Mouse (Mus musculus): Measurements from ENCODE around the gene Dpp7. TPM values are rescaled to one million over a fixed set of nuclear protein-coding genes. Genes with fewer than 3 reads are reported as not detected.

Gene Dpp7
- polyA plus RNA-seq, 1 experiment from 2014 or later = 21.5 TPM

DNA sequence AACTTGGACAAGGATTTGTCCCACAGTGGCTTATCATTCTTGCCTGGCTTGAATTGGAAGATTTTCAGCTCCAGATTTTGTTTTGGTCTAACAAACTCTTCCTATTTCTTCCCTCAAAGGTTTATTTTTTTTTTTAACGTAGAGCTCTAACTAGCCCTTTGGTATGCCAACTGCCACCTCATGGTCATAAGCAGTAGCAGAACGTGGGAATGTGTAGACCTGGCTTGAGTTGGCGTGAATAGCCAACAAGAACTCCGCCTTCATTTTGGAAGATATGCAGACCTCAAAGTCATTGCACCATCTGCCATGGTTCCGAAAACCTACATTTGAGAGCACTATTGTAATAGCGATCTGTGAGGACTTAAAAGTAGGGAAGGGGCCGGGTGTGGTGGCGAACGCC, 24.7 kb downstream of the Dpp7 start:
- Histone ChIP-seq H3K9me3 (no peaks in the 10 kb centered on the region), H3K36me3 (peaks cover 22% of the 10 kb centered on the region), H3K27ac (no peak overlapping the region), H3K27me3 (replicated peaks) (no peaks in the 10 kb centered on the region), H3K4me1 (peaks cover 12% of the 10 kb centered on the region; the same call in 1 of the 2 replicates), H3K9ac (no peak overlapping the region), H3K4me2 (peak overlapping the region; percentile 61), H3K4me3 (replicated peaks) (peak overlapping the region; percentile 73)
- ATAC-seq (ENCODE audit: insufficient read depth, low FRiP score, low read depth) = no peak
- WGBS = 55% methylated on average over 9 of the region's 9 CpGs

DNA sequence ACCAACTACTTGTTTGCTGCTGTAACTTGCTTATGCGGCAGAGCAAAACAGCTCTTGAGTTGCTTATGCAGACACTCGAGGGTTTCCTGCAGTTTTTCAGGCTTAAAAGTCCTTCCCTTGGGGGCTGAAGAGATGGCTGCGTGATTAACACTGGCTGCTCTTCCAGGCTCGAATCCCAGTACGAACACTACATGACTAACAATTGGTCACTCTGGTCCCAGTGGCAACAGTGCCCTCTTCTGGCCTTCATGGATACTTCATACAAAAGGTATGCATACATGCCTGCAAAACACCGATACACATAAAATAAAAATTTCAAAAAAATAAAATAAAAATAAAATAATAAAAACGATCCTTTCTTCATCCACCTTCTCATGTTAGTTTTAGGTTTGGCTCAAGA, 27.7 kb downstream of the Dpp7 start:
- no peak overlapping the region for H3K9ac ChIP-seq
- no peaks in the 10 kb centered on the region for H3K9me3 ChIP-seq
- ATAC-seq (ENCODE audit: insufficient read depth, low FRiP score, low read depth) = no peak
- no peak overlapping the region for H3K27ac ChIP-seq
- no peaks in the 10 kb centered on the region for H3K36me3 ChIP-seq
- 40% methylated on average over 7 of the region's 7 CpGs for WGBS
- no peak overlapping the region for H3K4me3 ChIP-seq (replicated peaks)
- H3K4me2 ChIP-seq = no peak overlapping the region
- H3K27me3 ChIP-seq (replicated peaks) = no peaks in the 10 kb centered on the region
- peaks cover 4% of the 10 kb centered on the region; the same call in 1 of the 2 replicates for H3K4me1 ChIP-seq

DNA sequence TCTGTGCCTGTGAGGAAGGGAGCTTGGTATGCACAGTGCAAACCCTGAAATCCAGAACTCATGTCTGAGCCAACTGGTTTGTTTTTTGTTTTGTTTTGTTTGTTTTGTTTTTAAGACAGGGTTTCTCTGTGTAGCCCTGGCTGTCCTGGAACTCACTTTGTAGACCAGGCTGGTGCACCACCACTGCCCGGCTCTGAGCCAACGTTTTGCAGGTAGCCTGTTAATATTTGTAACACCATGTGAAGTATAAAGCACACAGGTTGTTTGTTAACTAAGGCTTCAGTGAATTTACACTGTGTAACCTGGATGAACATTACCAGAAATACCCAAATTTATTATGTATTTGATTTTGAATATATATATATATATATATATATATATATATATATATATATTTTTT, 30.1 kb downstream of the Dpp7 start:
- no peaks in the 10 kb centered on the region for H3K9me3 ChIP-seq
- H3K27ac ChIP-seq = no peak overlapping the region
- no peak for ATAC-seq (ENCODE audit: insufficient read depth, low FRiP score, low read depth)
- H3K4me3 ChIP-seq (replicated peaks) = no peak overlapping the region
- no peak overlapping the region for H3K9ac ChIP-seq
- H3K4me1 ChIP-seq = no peaks in the 10 kb centered on the region
- no peaks in the 10 kb centered on the region for H3K36me3 ChIP-seq
- no peaks in the 10 kb centered on the region for H3K27me3 ChIP-seq (replicated peaks)
- no peak overlapping the region for H3K4me2 ChIP-seq
- 69% methylated on average over 2 of the region's 2 CpGs for WGBS

DNA sequence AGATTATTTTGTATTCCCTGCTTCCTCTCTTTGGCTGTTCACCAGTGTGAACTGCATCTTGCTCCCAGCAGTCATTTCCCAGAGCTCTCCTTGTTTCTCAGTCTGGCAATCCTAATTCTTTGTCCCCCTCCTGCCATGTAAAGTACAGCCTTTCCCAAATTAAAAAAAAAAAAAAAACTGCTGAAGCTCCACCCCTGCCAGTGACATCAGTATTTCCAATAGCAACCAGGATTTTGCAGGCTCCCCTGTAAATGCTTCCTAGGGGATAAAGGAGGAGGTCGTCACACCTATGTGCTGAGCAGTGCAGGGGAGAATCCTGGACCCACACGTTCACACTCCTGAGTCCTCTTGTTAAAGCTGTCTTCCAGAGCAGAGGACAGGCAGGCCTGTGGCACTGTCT, 36.1 kb downstream of the Dpp7 start:
- peaks cover 40% of the 10 kb centered on the region for H3K27me3 ChIP-seq (replicated peaks)
- H3K9me3 ChIP-seq = no peaks in the 10 kb centered on the region
- no peak overlapping the region for H3K27ac ChIP-seq
- H3K4me2 ChIP-seq = no peak overlapping the region
- no peak for ATAC-seq (ENCODE audit: insufficient read depth, low FRiP score, low read depth)
- no peak overlapping the region for H3K9ac ChIP-seq
- peaks cover 3% of the 10 kb centered on the region; the same call in 1 of the 2 replicates for H3K4me1 ChIP-seq
- no peak overlapping the region for H3K4me3 ChIP-seq (replicated peaks)
- WGBS = 31% methylated on average over 2 of the region's 2 CpGs
- no peaks in the 10 kb centered on the region for H3K36me3 ChIP-seq

DNA sequence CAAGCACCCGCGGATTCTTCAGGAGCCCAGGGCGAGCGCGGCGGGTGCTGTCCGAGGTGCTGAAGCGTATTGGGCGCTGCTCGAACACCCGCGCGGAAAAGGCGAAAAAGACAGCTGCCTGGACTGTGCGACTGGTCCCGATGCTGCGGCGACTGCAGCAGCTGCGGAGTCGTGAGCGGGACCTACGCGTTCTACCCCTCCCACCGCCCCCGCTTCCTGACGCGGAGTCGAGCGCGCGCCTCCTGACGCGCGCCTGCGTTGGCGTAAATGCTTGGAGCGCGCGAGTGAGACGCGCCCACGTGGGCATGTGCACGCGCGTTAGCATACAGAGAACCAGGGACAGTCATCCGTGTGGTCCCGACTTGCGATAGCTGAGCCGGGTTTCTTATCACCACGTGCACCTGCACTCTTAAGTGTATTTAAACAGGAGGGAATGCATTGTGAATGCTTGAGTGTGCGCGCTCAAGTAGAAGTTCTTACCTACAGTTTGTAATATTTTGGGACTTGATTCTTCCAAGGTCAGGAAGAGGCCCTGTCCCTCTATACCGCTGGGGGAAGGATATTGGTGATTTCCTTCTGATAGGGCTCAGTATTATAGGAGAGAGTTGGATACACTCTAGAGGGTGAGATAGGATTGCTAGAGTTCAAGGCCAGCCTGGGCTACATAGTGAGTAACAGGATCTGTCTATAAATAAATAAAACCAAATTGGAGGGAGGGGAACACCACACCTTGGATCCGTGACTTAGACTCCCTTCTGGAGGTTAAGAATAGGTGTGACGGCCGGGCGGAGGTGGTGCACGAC, 37.0 kb downstream of the Dpp7 start, which contains the start of gene Grin1:
Gene Grin1, minus strand, starts transcription at position 217 of the 803 bp plus-strand sequence.
- no peak within 1 kb of the TSS for H3K9ac ChIP-seq
- no peaks in the 10 kb centered on the region for H3K36me3 ChIP-seq
- peaks cover 40% of the 10 kb centered on the region for H3K27me3 ChIP-seq (replicated peaks)
- ATAC-seq (ENCODE audit: insufficient read depth, low FRiP score, low read depth) = peak; percentile 60
- 9% methylated on average over 58 of the region's 58 CpGs for WGBS
- H3K4me3 ChIP-seq (replicated peaks) = peak within 1 kb of the TSS; percentile 27
- H3K4me2 ChIP-seq = peak within 1 kb of the TSS; percentile 66
- no peak within 1 kb of the TSS for H3K27ac ChIP-seq
- no peaks in the 10 kb centered on the region for H3K9me3 ChIP-seq
- peaks cover 3% of the 10 kb centered on the region; the same call in 1 of the 2 replicates for H3K4me1 ChIP-seq

DNA sequence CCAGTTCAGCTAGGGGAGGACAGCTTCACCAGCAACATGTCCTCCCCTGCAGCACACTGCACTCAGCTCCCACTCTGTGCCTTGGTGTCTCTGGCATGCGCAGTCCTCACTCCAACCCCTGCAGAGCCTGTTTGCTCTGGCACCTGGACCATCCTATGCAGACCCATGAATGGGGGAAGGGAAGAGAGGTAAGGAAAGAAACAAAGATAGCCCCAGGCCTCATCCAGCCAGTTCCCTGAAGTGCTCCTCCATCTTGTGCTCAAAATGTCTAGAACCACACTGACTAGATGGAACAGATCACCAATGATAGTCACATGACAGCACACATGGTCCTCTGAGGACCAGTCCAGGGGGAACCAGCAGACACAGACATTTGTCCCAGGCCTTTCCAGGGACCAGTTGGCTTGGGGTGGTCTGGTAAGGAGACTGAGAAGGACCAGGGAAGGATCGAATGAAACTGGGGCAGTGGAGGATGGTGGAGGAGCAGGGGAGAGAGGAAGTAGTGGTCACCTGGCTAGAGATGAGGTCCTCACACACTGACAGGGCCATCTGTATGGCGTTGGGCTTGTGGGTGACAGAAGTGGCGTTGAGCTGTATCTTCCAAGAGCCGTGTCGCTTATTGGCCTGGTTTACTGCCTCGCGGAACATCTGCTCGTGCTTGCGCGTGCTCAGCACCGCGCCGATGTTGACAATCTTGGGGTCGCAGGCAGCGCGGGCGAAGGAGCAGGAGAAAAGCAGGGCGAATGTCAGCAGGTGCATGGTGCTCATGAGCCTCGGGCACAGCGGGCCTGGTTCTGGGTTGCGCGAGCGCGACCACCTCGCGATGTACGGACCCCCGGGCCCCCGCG, 37.8 kb downstream of the Dpp7 start:
- Histone ChIP-seq H3K36me3 (no peaks in the 10 kb centered on the region), H3K27me3 (replicated peaks) (peaks cover 43% of the 10 kb centered on the region), H3K27ac (no peak overlapping the region), H3K4me1 (peaks cover 3% of the 10 kb centered on the region; the same call in 1 of the 2 replicates), H3K9me3 (no peaks in the 10 kb centered on the region), H3K4me2 (peak overlapping the region; percentile 66), H3K9ac (no peak overlapping the region), H3K4me3 (replicated peaks) (peak overlapping the region; percentile 27)
- WGBS = 5% methylated on average over 31 of the region's 31 CpGs
- peak; percentile 18; the same call in 1 of the 2 replicates for ATAC-seq (ENCODE audit: insufficient read depth, low FRiP score, low read depth)

DNA sequence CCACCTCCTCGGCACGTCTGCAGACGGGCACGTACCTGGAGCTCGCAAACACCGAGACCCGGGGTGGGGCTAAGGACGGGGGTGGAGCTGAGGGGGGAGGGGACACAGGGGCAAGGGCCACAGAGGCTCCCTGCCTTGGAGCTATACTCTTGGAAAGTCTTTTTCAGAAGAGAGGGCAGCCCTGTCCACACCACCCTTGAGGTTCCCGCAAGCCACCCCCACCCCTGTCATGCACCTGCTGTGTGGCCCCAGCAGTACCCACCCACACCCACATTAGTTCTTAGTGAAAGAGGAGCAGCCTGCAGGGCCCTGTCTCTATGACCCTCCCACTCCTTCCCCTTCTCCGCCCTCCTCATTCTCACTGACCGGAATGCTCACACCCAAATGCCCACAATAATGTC, 44.7 kb downstream of the Dpp7 start:
- H3K9me3 ChIP-seq = no peaks in the 10 kb centered on the region
- H3K4me1 ChIP-seq = no peaks in the 10 kb centered on the region
- no peak overlapping the region for H3K27ac ChIP-seq
- 0 out of 2 replicates have a peak overlapping the region, but pooled peaks have one; percentile 11 for H3K4me3 ChIP-seq (replicated peaks)
- no peaks in the 10 kb centered on the region for H3K36me3 ChIP-seq
- peaks cover 65% of the 10 kb centered on the region for H3K27me3 ChIP-seq (replicated peaks)
- WGBS = 7% methylated on average over 11 of the region's 11 CpGs
- H3K9ac ChIP-seq = no peak overlapping the region
- ATAC-seq (ENCODE audit: insufficient read depth, low FRiP score, low read depth) = 0 out of 2 replicates have a peak, but pooled peaks have one; percentile 22
- H3K4me2 ChIP-seq = peak overlapping the region; percentile 39; the same call in 1 of the 2 replicates

DNA sequence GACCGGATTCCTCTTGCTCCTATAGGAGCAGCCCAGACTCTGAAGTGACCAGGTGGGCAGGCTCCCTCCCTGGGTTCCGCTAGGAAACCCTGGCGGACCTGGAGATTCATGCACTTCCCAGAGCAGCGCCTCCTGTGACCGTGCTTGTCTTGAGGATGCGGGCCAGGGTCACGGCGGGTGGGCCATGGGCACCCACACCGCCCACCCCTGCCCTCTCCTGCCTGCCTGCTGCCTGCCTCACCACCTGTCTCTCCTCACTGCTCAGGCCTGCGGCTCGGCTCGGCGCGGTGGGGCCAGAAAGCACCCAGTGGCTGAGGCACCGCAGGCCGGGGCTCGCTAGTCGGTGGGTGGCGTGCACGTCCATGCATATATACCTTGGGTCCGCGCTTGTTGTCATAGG, 45.2 kb downstream of the Dpp7 start:
- WGBS = 1% methylated on average over 22 of the region's 22 CpGs
- no peak for ATAC-seq (ENCODE audit: insufficient read depth, low FRiP score, low read depth)
- peaks cover 65% of the 10 kb centered on the region for H3K27me3 ChIP-seq (replicated peaks)
- no peaks in the 10 kb centered on the region for H3K36me3 ChIP-seq
- H3K4me2 ChIP-seq = peak overlapping the region; percentile 39
- no peak overlapping the region for H3K27ac ChIP-seq
- H3K9ac ChIP-seq = no peak overlapping the region
- H3K4me3 ChIP-seq (replicated peaks) = 0 out of 2 replicates have a peak overlapping the region, but pooled peaks have one; percentile 11
- H3K9me3 ChIP-seq = no peaks in the 10 kb centered on the region
- H3K4me1 ChIP-seq = no peaks in the 10 kb centered on the region

DNA sequence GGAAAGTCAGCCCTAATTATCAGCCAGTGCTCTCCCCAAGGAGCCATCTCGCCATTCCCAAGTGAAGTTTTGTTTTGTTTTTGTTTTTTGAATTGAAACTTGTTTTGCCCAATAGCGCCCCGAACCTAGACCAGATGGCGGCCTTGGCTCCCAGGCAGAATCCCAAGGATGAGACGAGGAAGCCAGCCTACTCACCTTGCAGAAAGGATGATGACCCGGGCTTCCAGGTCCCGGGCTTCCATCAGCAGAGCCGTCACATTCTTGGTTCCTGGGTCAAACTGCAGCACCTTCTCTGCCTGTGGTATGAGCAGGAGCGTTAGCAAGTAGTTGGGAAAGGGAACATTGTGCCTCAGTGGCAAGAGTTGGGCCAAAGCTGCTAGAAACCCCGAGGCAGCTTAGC, 46.0 kb downstream of the Dpp7 start:
- ATAC-seq (ENCODE audit: insufficient read depth, low FRiP score, low read depth) = no peak
- Histone ChIP-seq H3K9me3 (no peaks in the 10 kb centered on the region), H3K4me2 (no peak overlapping the region), H3K36me3 (no peaks in the 10 kb centered on the region), H3K27me3 (replicated peaks) (peaks cover 70% of the 10 kb centered on the region), H3K4me1 (peaks cover 3% of the 10 kb centered on the region; the same call in 1 of the 2 replicates), H3K9ac (no peak overlapping the region), H3K4me3 (replicated peaks) (no peak overlapping the region), H3K27ac (no peak overlapping the region)
- 50% methylated on average over 10 of the region's 10 CpGs for WGBS

DNA sequence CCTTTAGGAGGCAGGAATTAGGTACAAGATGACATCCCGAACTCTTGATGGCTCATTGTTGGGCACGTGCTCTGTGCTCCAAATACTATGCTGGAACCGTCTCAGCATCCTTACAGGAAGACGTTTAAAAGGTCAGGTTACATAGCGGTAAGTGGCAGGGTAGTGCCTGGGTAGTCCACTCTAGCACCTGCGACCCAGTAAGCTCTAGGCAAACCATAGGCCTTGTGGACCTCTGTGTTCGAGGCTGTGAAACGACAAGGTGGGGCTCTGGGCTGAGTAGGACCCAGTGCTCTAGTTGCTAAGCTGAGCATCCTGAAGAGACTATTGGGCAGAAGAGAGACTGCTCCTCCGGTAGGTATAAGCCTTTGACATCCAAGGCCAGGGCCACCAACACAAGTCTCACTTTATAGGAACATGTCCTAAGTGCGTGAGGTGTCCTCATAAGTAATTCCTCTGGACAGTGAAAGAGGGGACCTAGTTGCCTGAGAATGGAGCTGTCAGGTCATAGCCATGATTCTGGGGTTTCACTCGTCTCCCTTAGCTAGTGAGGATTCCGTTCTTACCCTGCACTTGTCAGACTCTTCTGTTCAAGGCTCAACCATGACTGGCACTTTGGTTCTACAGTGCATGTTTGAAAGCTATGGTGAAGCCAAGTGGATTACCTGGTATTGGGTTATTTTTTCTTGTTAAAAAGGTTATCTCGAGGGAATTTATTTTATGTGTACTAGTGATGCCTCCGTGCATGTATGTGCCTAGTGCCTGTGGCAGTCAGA, 50.4 kb downstream of the Dpp7 start:
- peak overlapping the region; percentile 95 for H3K4me2 ChIP-seq
- 51% methylated on average over 14 of the region's 14 CpGs for WGBS
- 0 out of 2 replicates have a peak overlapping the region, but pooled peaks have one; percentile 7 for H3K9ac ChIP-seq
- no peaks in the 10 kb centered on the region for H3K9me3 ChIP-seq
- H3K27me3 ChIP-seq (replicated peaks) = peaks cover 54% of the 10 kb centered on the region
- peaks cover 10% of the 10 kb centered on the region; the same call in 1 of the 2 replicates for H3K4me1 ChIP-seq
- no peak for ATAC-seq (ENCODE audit: insufficient read depth, low FRiP score, low read depth)
- peak overlapping the region; percentile 45 for H3K4me3 ChIP-seq (replicated peaks)
- H3K36me3 ChIP-seq = no peaks in the 10 kb centered on the region
- no peak overlapping the region for H3K27ac ChIP-seq
